Mouse (Mus musculus) hindbrain, embryonic 12.5 days (tissue): ENCODE data around the gene Hs3st4. TPM values are rescaled to one million over a fixed set of nuclear protein-coding genes. Genes with fewer than 3 reads are reported as not detected.

Experiments
- ATAC-seq: fragments of 200-750 bp; cut with Nextera tagmentation; 2 replicates; pipeline ENCODE4 v1.8.0; 2017; ENCODE audit warnings: moderate TSS enrichment; ENCODE audit not compliant: low FRiP score
- H3K27ac ChIP-seq: fragments of 300-500 bp; sonication (generic); 2 replicates; pipeline ENCODE4 v1.5.1; 2016; ENCODE audit warnings: mild to moderate bottlenecking
- H3K27me3 ChIP-seq: fragments of 300-500 bp; sonication (generic); 2 replicates; pipeline ENCODE4 v1.6.1; 2016; ENCODE audit warnings: mild to moderate bottlenecking
- H3K36me3 ChIP-seq: fragments of 300-500 bp; sonication (generic); 2 replicates; pipeline ENCODE4 v1.6.1; 2016; ENCODE audit warnings: mild to moderate bottlenecking
- H3K4me1 ChIP-seq: fragments of 300-500 bp; sonication (generic); 2 replicates; pipeline ENCODE4 v1.6.1; 2016
- H3K4me2 ChIP-seq: fragments of 300-500 bp; sonication (generic); replicated peaks from 2 replicates; pipeline ENCODE4 v1.6.1; 2016; ENCODE audit warnings: mild to moderate bottlenecking
- H3K4me3 ChIP-seq: fragments of 300-500 bp; sonication (generic); 2 replicates; pipeline ENCODE4 v1.5.1; 2016; ENCODE audit warnings: mild to moderate bottlenecking
- H3K9ac ChIP-seq: fragments of 300-500 bp; sonication (generic); 2 replicates; pipeline ENCODE4 v1.6.1; 2016; ENCODE audit warnings: mild to moderate bottlenecking, moderate library complexity
- H3K9me3 ChIP-seq: fragments of 300-500 bp; sonication (generic); replicated peaks from 2 replicates; pipeline ENCODE4 v1.6.1; 2016; ENCODE audit warnings: mild to moderate bottlenecking
- WGBS: fragments of 180-500 bp; shearing (Covaris S2); methylation state at CpG from one replicate; pipeline ENCODE4 v1.1.7; 2016; 5-methylcytosine and 5-hydroxymethylcytosine counted together
- polyA plus RNA-seq: library from polyadenylated mRNA; unstranded; fragments of >200 nt; fragmentation: Nextera tagmentation; extraction: Ambion mirVana; gene quantifications from 2 replicates; pipeline ENCODE4 v1.2.1, GENCODE M21; 2016

Gene Hs3st4
- polyA plus RNA-seq, 1 experiment from 2014 or later = 2.5 TPM

- no peak overlapping the region for H3K4me2 ChIP-seq
- no peak overlapping the region for H3K9ac ChIP-seq
- H3K4me3 ChIP-seq = no peak overlapping the region
- H3K4me1 ChIP-seq = no peaks in the 10 kb centered on the region
- no peaks in the 10 kb centered on the region for H3K36me3 ChIP-seq
- no peak for ATAC-seq
- H3K27ac ChIP-seq = no peak overlapping the region
- 88% methylated on average over 5 of the region's 5 CpGs for WGBS
- no peaks in the 10 kb centered on the region for H3K27me3 ChIP-seq
- no peaks in the 10 kb centered on the region for H3K9me3 ChIP-seq
Measured at GRCm38 (mm10) chr7:124026908-124027307, 44.2 kb downstream of the Hs3st4 start.

DNA sequence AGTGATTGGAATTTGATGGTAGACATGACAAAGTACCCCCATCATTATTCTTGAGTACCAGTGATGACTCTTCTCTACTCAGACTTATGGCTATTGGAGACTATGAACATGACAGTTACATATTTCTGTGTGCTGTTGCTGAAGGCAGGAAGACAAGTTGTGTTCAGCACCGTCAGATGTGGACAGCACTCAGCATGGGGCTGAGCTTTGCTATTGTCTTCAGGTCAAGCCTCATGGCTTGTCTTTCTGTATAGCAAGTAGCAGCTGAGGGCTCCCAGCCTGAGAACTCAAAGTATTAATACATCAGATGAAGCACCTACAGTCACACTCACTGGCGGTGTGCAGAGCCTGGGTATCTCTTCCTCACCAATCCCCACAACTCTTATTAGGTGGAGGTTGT, 49.6 kb downstream of the Hs3st4 start:
- Histone ChIP-seq H3K36me3 (no peaks in the 10 kb centered on the region), H3K9me3 (no peaks in the 10 kb centered on the region), H3K4me2 (no peak overlapping the region), H3K4me1 (peaks cover 3% of the 10 kb centered on the region; the same call in 1 of the 2 replicates), H3K27me3 (no peaks in the 10 kb centered on the region), H3K27ac (no peak overlapping the region), H3K9ac (no peak overlapping the region), H3K4me3 (no peak overlapping the region)
- 33% methylated on average over 2 of the region's 2 CpGs for WGBS
- ATAC-seq = no peak

DNA sequence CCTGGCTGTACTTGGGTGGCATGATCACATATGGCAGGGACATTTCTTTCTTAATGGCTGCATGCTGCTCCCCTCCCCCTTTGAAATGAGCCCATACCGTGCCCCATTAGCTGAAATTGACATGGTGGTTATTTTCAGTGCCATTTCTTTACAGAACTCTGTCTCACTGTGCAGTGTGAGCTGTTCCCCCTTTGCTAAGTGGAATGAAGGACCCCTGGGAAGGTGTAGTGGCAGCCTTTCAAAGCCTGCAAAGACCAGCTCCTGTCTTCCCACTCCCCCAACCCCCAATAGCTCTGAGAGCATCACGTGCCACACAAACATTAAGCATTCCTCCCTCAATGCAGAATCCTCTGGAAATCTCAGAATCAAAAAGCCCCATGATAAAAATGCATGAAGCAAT, 50.7 kb downstream of the Hs3st4 start:
- no peak overlapping the region for H3K4me3 ChIP-seq
- 49% methylated on average over 2 of the region's 2 CpGs for WGBS
- H3K4me1 ChIP-seq = peaks cover 3% of the 10 kb centered on the region; the same call in 1 of the 2 replicates
- no peaks in the 10 kb centered on the region for H3K36me3 ChIP-seq
- H3K9me3 ChIP-seq = no peaks in the 10 kb centered on the region
- H3K27me3 ChIP-seq = no peaks in the 10 kb centered on the region
- no peak overlapping the region for H3K9ac ChIP-seq
- ATAC-seq = no peak
- H3K4me2 ChIP-seq = no peak overlapping the region
- H3K27ac ChIP-seq = no peak overlapping the region

GRCm38 (mm10) chr7:124037281-124037700, 54.6 kb downstream of the Hs3st4 start:
- no peak overlapping the region for H3K4me3 ChIP-seq
- no peaks in the 10 kb centered on the region for H3K36me3 ChIP-seq
- H3K9ac ChIP-seq = no peak overlapping the region
- no peak overlapping the region for H3K27ac ChIP-seq
- 0 out of 2 replicates have a peak, but pooled peaks have one; percentile 26 for ATAC-seq
- peaks cover 3% of the 10 kb centered on the region; the same call in 1 of the 2 replicates for H3K4me1 ChIP-seq
- WGBS = 30% methylated on average over 5 of the region's 5 CpGs
- H3K9me3 ChIP-seq = no peaks in the 10 kb centered on the region
- H3K27me3 ChIP-seq = no peaks in the 10 kb centered on the region
- H3K4me2 ChIP-seq = no peak overlapping the region

DNA sequence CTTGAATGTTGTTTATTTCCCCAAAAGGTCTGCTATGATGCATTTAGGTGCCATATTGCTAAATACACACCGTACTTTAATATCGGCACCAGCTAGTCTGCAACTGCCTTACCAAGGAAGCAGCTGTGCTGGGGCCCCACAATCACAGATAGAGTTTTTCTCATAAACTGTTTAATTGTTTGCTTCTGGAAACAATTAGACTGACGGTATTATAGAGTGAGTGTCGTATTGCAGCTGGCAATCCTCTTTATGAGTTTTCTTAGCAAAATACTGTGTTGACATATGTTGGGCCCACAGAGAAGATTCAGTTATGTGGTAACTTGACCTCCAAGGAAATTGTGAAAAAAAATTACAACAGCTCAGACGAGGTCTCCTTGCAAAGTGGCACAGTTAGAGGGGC, 56.5 kb downstream of the Hs3st4 start:
- Histone ChIP-seq H3K4me3 (no peak overlapping the region), H3K9me3 (no peaks in the 10 kb centered on the region), H3K27ac (no peak overlapping the region), H3K27me3 (no peaks in the 10 kb centered on the region), H3K36me3 (no peaks in the 10 kb centered on the region), H3K9ac (no peak overlapping the region), H3K4me2 (no peak overlapping the region), H3K4me1 (no peaks in the 10 kb centered on the region)
- 76% methylated on average over 5 of the region's 5 CpGs for WGBS
- ATAC-seq = no peak

- no peaks in the 10 kb centered on the region for H3K9me3 ChIP-seq
- no peak overlapping the region for H3K9ac ChIP-seq
- no peak overlapping the region for H3K4me2 ChIP-seq
- no peak overlapping the region for H3K27ac ChIP-seq
- ATAC-seq = no peak
- no peak overlapping the region for H3K4me3 ChIP-seq
- H3K4me1 ChIP-seq = no peaks in the 10 kb centered on the region
- no peaks in the 10 kb centered on the region for H3K36me3 ChIP-seq
- no peaks in the 10 kb centered on the region for H3K27me3 ChIP-seq
Measured at GRCm38 (mm10) chr7:124047382-124047781, 64.7 kb downstream of the Hs3st4 start.

- H3K4me3 ChIP-seq = no peak overlapping the region
- H3K9ac ChIP-seq = no peak overlapping the region
- no peaks in the 10 kb centered on the region for H3K9me3 ChIP-seq
- H3K27ac ChIP-seq = no peak overlapping the region
- no peak overlapping the region for H3K4me2 ChIP-seq
- WGBS = 83% methylated on average over 1 of the region's 1 CpGs
- H3K4me1 ChIP-seq = no peaks in the 10 kb centered on the region
- H3K36me3 ChIP-seq = no peaks in the 10 kb centered on the region
- H3K27me3 ChIP-seq = no peaks in the 10 kb centered on the region
- ATAC-seq = no peak
Measured at GRCm38 (mm10) chr7:124048971-124049370, 66.3 kb downstream of the Hs3st4 start.

DNA sequence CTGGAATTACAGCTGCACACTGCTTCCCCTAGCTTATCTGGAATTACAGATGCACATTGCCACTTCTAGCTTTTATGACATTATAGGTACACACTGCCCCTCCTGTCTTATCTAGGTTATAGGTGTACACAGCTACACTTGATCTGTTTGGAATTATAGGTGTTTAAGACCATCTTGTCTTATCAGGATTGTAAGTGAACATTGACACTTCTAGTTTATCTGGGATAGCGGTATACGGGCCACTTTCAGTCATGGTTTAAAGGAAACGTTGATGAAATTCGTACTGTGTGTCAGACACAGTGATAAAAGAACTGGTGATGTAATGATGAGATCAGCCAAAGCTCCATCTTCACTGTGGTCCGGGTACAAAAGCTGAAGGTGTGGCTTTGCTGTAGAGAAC, 67.8 kb downstream of the Hs3st4 start:
- no peak overlapping the region for H3K4me3 ChIP-seq
- H3K27me3 ChIP-seq = no peaks in the 10 kb centered on the region
- no peaks in the 10 kb centered on the region for H3K36me3 ChIP-seq
- 86% methylated on average over 5 of the region's 5 CpGs for WGBS
- H3K27ac ChIP-seq = no peak overlapping the region
- ATAC-seq = no peak
- H3K4me2 ChIP-seq = no peak overlapping the region
- H3K4me1 ChIP-seq = no peaks in the 10 kb centered on the region
- H3K9ac ChIP-seq = no peak overlapping the region
- no peaks in the 10 kb centered on the region for H3K9me3 ChIP-seq

GRCm38 (mm10) chr7:124083741-124084140, 101.1 kb downstream of the Hs3st4 start:
- Histone ChIP-seq H3K4me3 (no peak overlapping the region), H3K27me3 (no peaks in the 10 kb centered on the region), H3K27ac (no peak overlapping the region), H3K4me1 (no peaks in the 10 kb centered on the region), H3K4me2 (no peak overlapping the region), H3K9me3 (no peaks in the 10 kb centered on the region), H3K9ac (no peak overlapping the region), H3K36me3 (no peaks in the 10 kb centered on the region)
- no peak for ATAC-seq
- 64% methylated on average over 1 of the region's 1 CpGs for WGBS

- Histone ChIP-seq H3K27me3 (no peaks in the 10 kb centered on the region), H3K27ac (no peak overlapping the region), H3K36me3 (no peaks in the 10 kb centered on the region), H3K4me1 (no peaks in the 10 kb centered on the region), H3K4me3 (no peak overlapping the region), H3K9me3 (no peaks in the 10 kb centered on the region), H3K4me2 (no peak overlapping the region), H3K9ac (no peak overlapping the region)
- WGBS = 7% methylated on average over 2 of the region's 2 CpGs
- no peak for ATAC-seq
Measured at GRCm38 (mm10) chr7:124129019-124129418, 146.3 kb downstream of the Hs3st4 start.

DNA sequence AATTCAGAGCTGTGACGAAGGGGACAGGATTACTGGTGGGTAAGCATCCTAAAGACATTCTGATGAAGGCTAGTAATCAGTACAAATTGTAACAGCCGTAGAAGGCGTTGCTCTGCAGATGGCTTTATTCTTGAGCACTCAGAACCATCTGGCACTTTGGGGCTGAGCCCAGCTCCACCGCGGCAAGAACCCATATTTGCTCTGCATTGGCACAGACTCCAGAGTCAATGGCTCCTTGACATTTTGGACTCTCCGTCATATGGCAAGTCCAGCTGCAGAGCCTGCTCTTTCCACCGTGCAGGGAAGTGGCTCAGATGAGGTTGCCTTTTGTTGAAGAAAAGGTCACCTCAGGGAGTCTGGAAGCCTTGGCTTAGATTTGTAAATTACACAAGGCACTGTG, 148.6 kb downstream of the Hs3st4 start:
- Histone ChIP-seq H3K9ac (no peak overlapping the region), H3K27ac (no peak overlapping the region), H3K27me3 (no peaks in the 10 kb centered on the region), H3K4me3 (no peak overlapping the region), H3K36me3 (no peaks in the 10 kb centered on the region), H3K4me1 (no peaks in the 10 kb centered on the region), H3K4me2 (no peak overlapping the region), H3K9me3 (no peaks in the 10 kb centered on the region)
- 71% methylated on average over 7 of the region's 7 CpGs for WGBS
- no peak for ATAC-seq

GRCm38 (mm10) chr7:124136133-124136532, 153.5 kb downstream of the Hs3st4 start:
- Histone ChIP-seq H3K9me3 (no peaks in the 10 kb centered on the region), H3K4me2 (no peak overlapping the region), H3K36me3 (no peaks in the 10 kb centered on the region), H3K4me1 (no peaks in the 10 kb centered on the region), H3K4me3 (no peak overlapping the region), H3K27me3 (no peaks in the 10 kb centered on the region), H3K27ac (no peak overlapping the region), H3K9ac (no peak overlapping the region)
- no peak for ATAC-seq
- WGBS = 81% methylated on average over 5 of the region's 5 CpGs

DNA sequence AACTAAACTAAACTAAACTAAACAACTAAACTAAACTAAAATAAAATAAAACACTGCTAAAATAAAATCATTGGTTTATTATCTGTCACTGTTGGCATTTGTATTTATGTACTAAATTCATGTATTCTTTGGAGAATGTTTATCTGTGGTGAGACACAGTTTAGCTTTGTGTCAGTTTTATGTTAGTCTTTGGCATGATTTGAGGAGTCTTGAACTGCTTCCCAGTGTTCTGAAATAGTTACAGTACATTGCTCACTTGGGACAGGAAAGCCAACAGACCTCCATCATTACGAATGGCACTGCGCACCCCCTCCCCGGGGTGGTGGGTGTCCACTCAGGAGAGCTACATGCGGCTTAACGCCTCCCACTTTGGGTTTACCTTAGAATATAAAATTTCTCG, 158.6 kb downstream of the Hs3st4 start:
- no peak overlapping the region for H3K4me3 ChIP-seq
- H3K4me2 ChIP-seq = no peak overlapping the region
- no peak for ATAC-seq
- no peaks in the 10 kb centered on the region for H3K36me3 ChIP-seq
- no peaks in the 10 kb centered on the region for H3K9me3 ChIP-seq
- no peak overlapping the region for H3K9ac ChIP-seq
- H3K4me1 ChIP-seq = no peaks in the 10 kb centered on the region
- WGBS = 94% methylated on average over 6 of the region's 6 CpGs
- H3K27me3 ChIP-seq = no peaks in the 10 kb centered on the region
- no peak overlapping the region for H3K27ac ChIP-seq

- Histone ChIP-seq H3K36me3 (no peaks in the 10 kb centered on the region), H3K27me3 (no peaks in the 10 kb centered on the region), H3K9me3 (no peaks in the 10 kb centered on the region), H3K4me2 (no peak overlapping the region), H3K9ac (no peak overlapping the region), H3K4me1 (no peaks in the 10 kb centered on the region), H3K4me3 (no peak overlapping the region), H3K27ac (no peak overlapping the region)
- WGBS = 70% methylated on average over 2 of the region's 2 CpGs
- no peak for ATAC-seq
Measured at GRCm38 (mm10) chr7:124150901-124151300, 168.2 kb downstream of the Hs3st4 start.
